Comparison of ENCODE assay signal across 22 mouse cellular contexts in genomic region chr4:103841126-103841525, GRCm38 (mm10).
DNase-seq lines count a peak whose midpoint lies in the region; ATAC-seq and TF ChIP-seq lines count a peak whose summit lies in the region.
"Had no signal": no experiment of that assay in that cellular context is flagged by ENCODE, and none has a peak within 500 bp of the region (broad histone marks: within the 10 kb centered on the region; RNA-seq: fewer than 3 reads in every experiment).

No protein-coding gene starts in this region.

- no peaks in the 10 kb centered on the region for H3K9me3 ChIP-seq in hindbrain, postnatal 0 days (ENCODE audit: low read length)
- no peaks in the 10 kb centered on the region for H3K9me3 ChIP-seq in hindbrain, embryonic 11.5 days (ENCODE audit: control insufficient read depth, low read length)
- no peaks in the 10 kb centered on the region for H3K9me3 ChIP-seq in midbrain, embryonic 14.5 days (ENCODE audit: control insufficient read depth, low read length)
- no peaks in the 10 kb centered on the region for H3K9me3 ChIP-seq in midbrain, embryonic 16.5 days (replicated peaks; ENCODE audit: control insufficient read depth, low read length, poor library complexity, severe bottlenecking)
- H3K9me3 ChIP-seq: embryonic facial prominence, embryonic 15.5 days; forebrain, embryonic 10.5 days; heart, embryonic 13.5 days; hindbrain, embryonic 13.5 days had no signal

- no peaks in the 10 kb centered on the region for H3K36me3 ChIP-seq in hindbrain, postnatal 0 days (ENCODE audit: insufficient read depth, low read length)
- no peaks in the 10 kb centered on the region for H3K36me3 ChIP-seq in hindbrain, embryonic 11.5 days (ENCODE audit: control insufficient read depth, insufficient read depth, low read length)
- H3K36me3 ChIP-seq in midbrain, embryonic 14.5 days (ENCODE audit: control insufficient read depth, insufficient read depth, low read length) = no peaks in the 10 kb centered on the region
- no peaks in the 10 kb centered on the region for H3K36me3 ChIP-seq in midbrain, embryonic 16.5 days (ENCODE audit: control insufficient read depth, insufficient read depth, low read length)
- H3K36me3 ChIP-seq: embryonic facial prominence, embryonic 15.5 days; forebrain, embryonic 10.5 days; heart, embryonic 13.5 days; hindbrain, embryonic 13.5 days had no signal

- DNase-seq in hindbrain, postnatal 0 days (ENCODE audit: low spot score) = peak; percentile 52
- no peak for DNase-seq in hindbrain, embryonic 11.5 days (ENCODE audit: low spot score)
- peak; percentile 10 to 37 for DNase-seq in kidney, postnatal 25 days
- DNase-seq in kidney, postnatal 10 days = no peak
- peak; percentile 25 for DNase-seq in midbrain, embryonic 14.5 days
- DNase-seq in brain, embryonic 14.5 days (ENCODE audit: low read depth) = peak; percentile 56
- DNase-seq: adrenal gland, adult 8-10 months; adrenal gland, postnatal 36 days; cerebellum, adult 11 months; cerebellum, adult 9-10 months; embryo, embryonic 11 days; gastrocnemius, adult 2 months; gastrocnemius, postnatal 25 days; heart, postnatal 4 days had no signal

- no peak for TF ChIP-seq POLR2A in brain, embryonic 14.5 days (IDR thresholded peaks at IDR 0.05; ENCODE audit: borderline replicate concordance, extremely low read depth, insufficient read depth, insufficient read length, poor library complexity, severe bottlenecking)

- no peak overlapping the region for H3K9ac ChIP-seq in hindbrain, postnatal 0 days (replicated peaks; ENCODE audit: low read length)
- no peak overlapping the region for H3K9ac ChIP-seq in hindbrain, embryonic 11.5 days (ENCODE audit: low read depth, low read length)
- H3K9ac ChIP-seq in midbrain, embryonic 14.5 days (replicated peaks; ENCODE audit: low read length) = no peak overlapping the region
- H3K9ac ChIP-seq in midbrain, embryonic 16.5 days (ENCODE audit: low read depth, low read length) = no peak overlapping the region
- H3K9ac ChIP-seq: embryonic facial prominence, embryonic 15.5 days; heart, embryonic 13.5 days; hindbrain, embryonic 13.5 days had no signal

- H3K4me3 ChIP-seq in hindbrain, postnatal 0 days (ENCODE audit: low read length) = no peak overlapping the region
- no peak overlapping the region for H3K4me3 ChIP-seq in hindbrain, embryonic 11.5 days (ENCODE audit: low read depth, low read length)
- H3K4me3 ChIP-seq in midbrain, embryonic 14.5 days (replicated peaks; ENCODE audit: low read depth, low read length) = no peak overlapping the region
- H3K4me3 ChIP-seq in midbrain, embryonic 16.5 days (ENCODE audit: low read depth, low read length) = no peak overlapping the region
- H3K4me3 ChIP-seq: embryonic facial prominence, embryonic 15.5 days; erythroblast, embryonic 14.5 days; forebrain, embryonic 10.5 days; gastrocnemius, adult 2 months; heart, embryonic 13.5 days; hindbrain, embryonic 13.5 days had no signal

- ATAC-seq in hindbrain, postnatal 0 days = 0 out of 2 replicates have a peak, but pooled peaks have one; percentile 45
- no peak for ATAC-seq in hindbrain, embryonic 11.5 days (ENCODE audit: low FRiP score)
- no peak for ATAC-seq in midbrain, embryonic 14.5 days (ENCODE audit: low FRiP score, low TSS enrichment)
- ATAC-seq in midbrain, embryonic 16.5 days = no peak
- no peak for ATAC-seq in activated CD4-positive, CD25-positive, alpha-beta regulatory T cell, adult 4 months
- ATAC-seq: forebrain, embryonic 14.5 days had no signal

- no peaks in the 10 kb centered on the region; the same call in 1 of the 2 replicates for H3K4me1 ChIP-seq in hindbrain, postnatal 0 days (ENCODE audit: insufficient read depth, low read length)
- H3K4me1 ChIP-seq in hindbrain, embryonic 11.5 days (replicated peaks; ENCODE audit: control insufficient read depth, insufficient read depth, low read length) = no peaks in the 10 kb centered on the region
- H3K4me1 ChIP-seq in midbrain, embryonic 14.5 days (ENCODE audit: control insufficient read depth, insufficient read depth, low read length) = no peaks in the 10 kb centered on the region
- peaks cover 12% of the 10 kb centered on the region for H3K4me1 ChIP-seq in midbrain, embryonic 16.5 days (ENCODE audit: control insufficient read depth, insufficient read depth, low read length)
- H3K4me1 ChIP-seq: embryonic facial prominence, embryonic 15.5 days; heart, embryonic 13.5 days had no signal

- H3K27me3 ChIP-seq in hindbrain, postnatal 0 days (ENCODE audit: insufficient read depth, low read length) = no peaks in the 10 kb centered on the region
- H3K27me3 ChIP-seq in hindbrain, embryonic 11.5 days (ENCODE audit: control insufficient read depth, insufficient read depth, low read length) = no peaks in the 10 kb centered on the region
- H3K27me3 ChIP-seq in midbrain, embryonic 14.5 days (ENCODE audit: control insufficient read depth, insufficient read depth, low read length) = no peaks in the 10 kb centered on the region
- no peaks in the 10 kb centered on the region for H3K27me3 ChIP-seq in midbrain, embryonic 16.5 days (ENCODE audit: control insufficient read depth, insufficient read depth, low read depth, low read length)
- H3K27me3 ChIP-seq: embryonic facial prominence, embryonic 15.5 days; heart, embryonic 13.5 days; hindbrain, embryonic 13.5 days had no signal

- WGBS in hindbrain, postnatal 0 days = 40% methylated on average over 7 of the region's 7 CpGs
- 60% methylated on average over 7 of the region's 7 CpGs for WGBS in hindbrain, embryonic 11.5 days
- WGBS in midbrain, embryonic 14.5 days = 75% methylated on average over 7 of the region's 7 CpGs
- WGBS in midbrain, embryonic 16.5 days = 77% methylated on average over 7 of the region's 7 CpGs

- no peak for TF ChIP-seq CTCF in hindbrain, postnatal 0 days (IDR thresholded peaks at IDR 0.05; ENCODE audit: low read depth)
- no peak for TF ChIP-seq CTCF in brain, embryonic 14.5 days (IDR thresholded peaks at IDR 0.05; ENCODE audit: borderline replicate concordance, extremely low read depth, insufficient read depth, insufficient read length)

- no peak overlapping the region for H3K27ac ChIP-seq in hindbrain, postnatal 0 days
- H3K27ac ChIP-seq in hindbrain, embryonic 11.5 days (ENCODE audit: low read depth, low read length) = no peak overlapping the region
- no peak overlapping the region for H3K27ac ChIP-seq in midbrain, embryonic 14.5 days (replicated peaks; ENCODE audit: low read depth, low read length)
- no peak overlapping the region for H3K27ac ChIP-seq in midbrain, embryonic 16.5 days (ENCODE audit: low read length)
- H3K27ac ChIP-seq: embryonic facial prominence, embryonic 15.5 days; forebrain, embryonic 10.5 days; gastrocnemius, adult 2 months; heart, embryonic 13.5 days; hindbrain, embryonic 13.5 days had no signal

- no peak overlapping the region for H3K4me2 ChIP-seq in hindbrain, postnatal 0 days (ENCODE audit: low read depth, low read length)
- H3K4me2 ChIP-seq in hindbrain, embryonic 11.5 days (replicated peaks; ENCODE audit: low read depth, low read length) = no peak overlapping the region
- no peak overlapping the region for H3K4me2 ChIP-seq in midbrain, embryonic 14.5 days (ENCODE audit: low read length)
- H3K4me2 ChIP-seq in midbrain, embryonic 16.5 days (ENCODE audit: low read length) = no peak overlapping the region
- H3K4me2 ChIP-seq: embryonic facial prominence, embryonic 15.5 days; heart, embryonic 13.5 days; hindbrain, embryonic 13.5 days had no signal

Comparison
In these comparisons a context has a peak if more than half of its experiments do, and no peak if none do; other contexts are left out.
1. DNase-seq: peak in hindbrain, postnatal 0 days (single experiment), kidney, postnatal 25 days (2 of 2), midbrain, embryonic 14.5 days (single experiment) and brain, embryonic 14.5 days (single experiment); none in hindbrain, embryonic 11.5 days (single experiment) and kidney, postnatal 10 days (single experiment).